21 mouse cellular contexts compared by ENCODE assay signal in genomic region chrX:97748251-97749016, GRCm38 (mm10).
DNase-seq lines count a peak whose midpoint lies in the region; ATAC-seq lines count a peak whose summit lies in the region.
"Had no signal": no experiment of that assay in that cellular context is flagged by ENCODE, and none has a peak within 500 bp of the region (broad histone marks: within the 10 kb centered on the region; RNA-seq: fewer than 3 reads in every experiment).

No protein-coding gene starts in this region.

- no peak for ATAC-seq in midbrain, embryonic 16.5 days
- ATAC-seq: CD4-positive, CD25-positive, alpha-beta regulatory T cell, adult 4 months; forebrain, embryonic 14.5 days; midbrain, embryonic 13.5 days had no signal

- H3K9me3 ChIP-seq in midbrain, embryonic 16.5 days (replicated peaks; ENCODE audit: control insufficient read depth, low read length, poor library complexity, severe bottlenecking): no peaks in the 10 kb centered on the region
- H3K9me3 ChIP-seq: embryonic facial prominence, embryonic 10.5 days; G1E; heart, embryonic 15.5 days; hindbrain, embryonic 13.5 days; limb, embryonic 10.5 days; liver, embryonic 13.5 days; lung, embryonic 15.5 days; midbrain, embryonic 13.5 days had no signal

- H3K4me1 ChIP-seq in midbrain, embryonic 16.5 days (ENCODE audit: control insufficient read depth, insufficient read depth, low read length): no peaks in the 10 kb centered on the region
- H3K4me1 ChIP-seq: embryonic facial prominence, embryonic 10.5 days; heart, embryonic 15.5 days; hindbrain, embryonic 13.5 days; limb, embryonic 10.5 days; liver, embryonic 13.5 days; lung, embryonic 15.5 days; midbrain, embryonic 13.5 days had no signal

- H3K36me3 ChIP-seq in midbrain, embryonic 16.5 days (ENCODE audit: control insufficient read depth, insufficient read depth, low read length): no peaks in the 10 kb centered on the region
- H3K36me3 ChIP-seq: embryonic facial prominence, embryonic 10.5 days; G1E; heart, embryonic 15.5 days; hindbrain, embryonic 13.5 days; limb, embryonic 10.5 days; liver, embryonic 13.5 days; lung, embryonic 15.5 days; midbrain, embryonic 13.5 days had no signal

- no peak overlapping the region for H3K27ac ChIP-seq in midbrain, embryonic 16.5 days (ENCODE audit: low read length)
- H3K27ac ChIP-seq: embryonic facial prominence, embryonic 10.5 days; heart, embryonic 15.5 days; hindbrain, embryonic 13.5 days; layer of hippocampus, adult 2 months; limb, embryonic 10.5 days; liver, embryonic 13.5 days; lung, embryonic 15.5 days; midbrain, embryonic 13.5 days had no signal

- no peaks in the 10 kb centered on the region for H3K27me3 ChIP-seq in midbrain, embryonic 16.5 days (ENCODE audit: control insufficient read depth, insufficient read depth, low read depth, low read length)
- H3K27me3 ChIP-seq: heart, embryonic 15.5 days; hindbrain, embryonic 13.5 days; liver, embryonic 13.5 days; lung, embryonic 15.5 days; midbrain, embryonic 13.5 days had no signal

- no peak overlapping the region for H3K4me3 ChIP-seq in midbrain, embryonic 16.5 days (ENCODE audit: low read depth, low read length)
- H3K4me3 ChIP-seq: embryonic facial prominence, embryonic 10.5 days; heart, embryonic 15.5 days; hindbrain, embryonic 13.5 days; layer of hippocampus, adult 2 months; limb, embryonic 10.5 days; liver, embryonic 13.5 days; lung, embryonic 15.5 days; midbrain, embryonic 13.5 days had no signal

- intact Hi-C loops in heart, postnatal 36 days (cut with DNase I): no loop called here

- no peak overlapping the region for H3K4me2 ChIP-seq in midbrain, embryonic 16.5 days (ENCODE audit: low read length)
- H3K4me2 ChIP-seq: heart, embryonic 15.5 days; hindbrain, embryonic 13.5 days; liver, embryonic 13.5 days; lung, embryonic 15.5 days; midbrain, embryonic 13.5 days had no signal

- peak; percentile 70 to 76 for DNase-seq in adrenal gland, adult (ENCODE audit: inconsistent age in 2 of 2, low spot score in 1 of 2)
- no peak for DNase-seq in adrenal gland, postnatal 4 days (ENCODE audit: low spot score in 2 of 2)
- peak; percentile 4 to 14 for DNase-seq in heart, postnatal 36 days
- DNase-seq in heart, postnatal 4 days: no peak
- DNase-seq in adrenal gland, adult 2 months: peak; percentile 49
- peak; percentile 46 to 58 for DNase-seq in kidney, postnatal 25 days
- no peak for DNase-seq in right cerebral cortex, adult 2 months (ENCODE audit: low spot score in 2 of 2)
- DNase-seq: cerebellum, adult 2 months; liver, embryonic 13.5 days; thymus, adult 2 months had no signal

- 90% methylated on average over 3 of the region's 3 CpGs for WGBS in midbrain, embryonic 16.5 days

- H3K9ac ChIP-seq in midbrain, embryonic 16.5 days (ENCODE audit: low read depth, low read length): no peak overlapping the region
- H3K9ac ChIP-seq: heart, embryonic 15.5 days; hindbrain, embryonic 13.5 days; liver, embryonic 13.5 days; lung, embryonic 15.5 days; midbrain, embryonic 13.5 days had no signal

Comparison
In these comparisons a context has a peak if more than half of its experiments do, and no peak if none do; other contexts are left out.
1. DNase-seq: peak in adrenal gland, adult (2 of 2), heart, postnatal 36 days (2 of 2), adrenal gland, adult 2 months (single experiment) and kidney, postnatal 25 days (2 of 2); none in adrenal gland, postnatal 4 days (0 of 2), heart, postnatal 4 days (single experiment) and right cerebral cortex, adult 2 months (0 of 2).